7 mouse cellular contexts compared by ENCODE assay signal in genomic region chr1:175880453-175881296, GRCm38 (mm10). TPM values are rescaled to one million over a fixed set of nuclear protein-coding genes. Genes with fewer than 3 reads are reported as not detected.
A peak's percentile ranks its signal among the peaks of the same experiment; 100 is the strongest.
DNase-seq lines count a peak whose midpoint lies in the region; ATAC-seq lines count a peak whose summit lies in the region.

Exo1 (plus strand) TSS chr1:175880581.

- H3K4me1 ChIP-seq in embryonic facial prominence, embryonic 12.5 days: peaks cover 21% of the 10 kb centered on the region
- 0 out of 2 replicates have a peak, but pooled peaks cover 2% of the 10 kb centered on the region for H3K4me1 ChIP-seq in limb, embryonic 11.5 days (ENCODE audit: control insufficient read depth, insufficient read depth, low read length)
- 0 out of 2 replicates have a peak, but pooled peaks cover 2% of the 10 kb centered on the region for H3K4me1 ChIP-seq in midbrain, embryonic 14.5 days (ENCODE audit: control insufficient read depth, insufficient read depth, low read length)

- H3K27me3 ChIP-seq in embryonic facial prominence, embryonic 12.5 days: no peaks in the 10 kb centered on the region
- H3K27me3 ChIP-seq in limb, embryonic 11.5 days (ENCODE audit: control insufficient read depth, insufficient read depth, low read length): no peaks in the 10 kb centered on the region
- H3K27me3 ChIP-seq in midbrain, embryonic 14.5 days (ENCODE audit: control insufficient read depth, insufficient read depth, low read length): no peaks in the 10 kb centered on the region

- peak; percentile 94 for ATAC-seq in embryonic facial prominence, embryonic 12.5 days (ENCODE audit: insufficient number of reproducible peaks, insufficient read depth, low FRiP score, low TSS enrichment)
- peak; percentile 97 for ATAC-seq in limb, embryonic 11.5 days (ENCODE audit: insufficient number of reproducible peaks, low FRiP score, low TSS enrichment, low read depth)
- ATAC-seq in midbrain, embryonic 14.5 days (ENCODE audit: low FRiP score, low TSS enrichment): peak; percentile 96

- peak within 1 kb of the TSS; percentile 69 for H3K9ac ChIP-seq in embryonic facial prominence, embryonic 12.5 days
- peak within 1 kb of the TSS; percentile 87 for H3K9ac ChIP-seq in limb, embryonic 11.5 days (ENCODE audit: low read length)
- H3K9ac ChIP-seq in midbrain, embryonic 14.5 days (replicated peaks; ENCODE audit: low read length): peak within 1 kb of the TSS; percentile 73

- WGBS in embryonic facial prominence, embryonic 12.5 days: under 1% methylated on average over 60 of the region's 66 CpGs
- WGBS in limb, embryonic 11.5 days: under 1% methylated on average over 56 of the region's 66 CpGs
- WGBS in midbrain, embryonic 14.5 days: under 1% methylated on average over 66 of the region's 66 CpGs

- peak; percentile 86 for DNase-seq in adrenal gland, postnatal 25 days
- peak; percentile 99 for DNase-seq in heart, adult 11 months
- peak; percentile 95 for DNase-seq in kidney, adult 18-20 months
- peak; percentile 90 for DNase-seq in limb, embryonic 11.5 days (ENCODE audit: low spot score)
- DNase-seq in midbrain, embryonic 14.5 days: peak; percentile 93
- DNase-seq in spleen, adult 18-20 months: peak; percentile 73 to 90

- H3K4me3 ChIP-seq in embryonic facial prominence, embryonic 12.5 days: peak within 1 kb of the TSS; percentile 75
- H3K4me3 ChIP-seq in limb, embryonic 11.5 days (ENCODE audit: low read depth, low read length): peak within 1 kb of the TSS; percentile 78
- H3K4me3 ChIP-seq in midbrain, embryonic 14.5 days (replicated peaks; ENCODE audit: low read depth, low read length): peak within 1 kb of the TSS; percentile 69

- peak within 1 kb of the TSS; percentile 88 for H3K27ac ChIP-seq in embryonic facial prominence, embryonic 12.5 days
- H3K27ac ChIP-seq in limb, embryonic 11.5 days (replicated peaks; ENCODE audit: low read depth, low read length): peak within 1 kb of the TSS; percentile 91
- peak within 1 kb of the TSS; percentile 81 for H3K27ac ChIP-seq in midbrain, embryonic 14.5 days (replicated peaks; ENCODE audit: low read depth, low read length)

- peak within 1 kb of the TSS; percentile 63 for H3K4me2 ChIP-seq in embryonic facial prominence, embryonic 12.5 days (replicated peaks)
- H3K4me2 ChIP-seq in limb, embryonic 11.5 days (ENCODE audit: low read depth, severe bottlenecking): peak within 1 kb of the TSS; percentile 52
- H3K4me2 ChIP-seq in midbrain, embryonic 14.5 days (ENCODE audit: low read length): peak within 1 kb of the TSS; percentile 90

- peaks cover 15% of the 10 kb centered on the region for H3K36me3 ChIP-seq in embryonic facial prominence, embryonic 12.5 days
- H3K36me3 ChIP-seq in limb, embryonic 11.5 days (ENCODE audit: control insufficient read depth, insufficient read depth, low read length): peaks cover 13% of the 10 kb centered on the region
- H3K36me3 ChIP-seq in midbrain, embryonic 14.5 days (ENCODE audit: control insufficient read depth, insufficient read depth, low read length): no peaks in the 10 kb centered on the region

- H3K9me3 ChIP-seq in embryonic facial prominence, embryonic 12.5 days: no peaks in the 10 kb centered on the region
- H3K9me3 ChIP-seq in limb, embryonic 11.5 days (ENCODE audit: control insufficient read depth, low read length): no peaks in the 10 kb centered on the region
- no peaks in the 10 kb centered on the region for H3K9me3 ChIP-seq in midbrain, embryonic 14.5 days (ENCODE audit: control insufficient read depth, low read length)

RNA-seq across cellular contexts. Expression of gene Exo1, which starts in this region (rescaled TPM):
- 3.2 and 5.9 TPM in 2 replicates for total RNA-seq in adrenal gland, postnatal 25 days (2021)
- 86.3 and 104 TPM in 2 replicates for polyA plus RNA-seq in embryonic facial prominence, embryonic 12.5 days (2016; fragmentation: Nextera tagmentation; extraction: Ambion mirVana)
- 163 and 173 TPM in 2 replicates for polyA plus RNA-seq in limb, embryonic 11.5 days (2014; fragmentation: Nextera tagmentation; extraction: Ambion mirVana)
- polyA plus RNA-seq in midbrain, embryonic 14.5 days (2014; fragmentation: Nextera tagmentation; extraction: Ambion mirVana): 6.4 and 17.1 TPM in 2 replicates

Comparison
In these comparisons a context has a peak if more than half of its experiments do, and no peak if none do; other contexts are left out.
1. Peak in every context shown above with its lines: DNase-seq, ATAC-seq, H3K4me3 ChIP-seq and H3K27ac ChIP-seq.